Mouse (Mus musculus) regulatory T cell (primary cell): ENCODE results near the gene Mrpl45.

Experiments used
- in situ Hi-C: fragments of 300-600 bp; cut with MboI, MseI; formaldehyde crosslinking; loops from one replicate; pipeline ENCODE4 v1.15.1; 2025; ENCODE audit warnings: high pct_unique_total_duplicates

Mrpl45 gene

DNA sequence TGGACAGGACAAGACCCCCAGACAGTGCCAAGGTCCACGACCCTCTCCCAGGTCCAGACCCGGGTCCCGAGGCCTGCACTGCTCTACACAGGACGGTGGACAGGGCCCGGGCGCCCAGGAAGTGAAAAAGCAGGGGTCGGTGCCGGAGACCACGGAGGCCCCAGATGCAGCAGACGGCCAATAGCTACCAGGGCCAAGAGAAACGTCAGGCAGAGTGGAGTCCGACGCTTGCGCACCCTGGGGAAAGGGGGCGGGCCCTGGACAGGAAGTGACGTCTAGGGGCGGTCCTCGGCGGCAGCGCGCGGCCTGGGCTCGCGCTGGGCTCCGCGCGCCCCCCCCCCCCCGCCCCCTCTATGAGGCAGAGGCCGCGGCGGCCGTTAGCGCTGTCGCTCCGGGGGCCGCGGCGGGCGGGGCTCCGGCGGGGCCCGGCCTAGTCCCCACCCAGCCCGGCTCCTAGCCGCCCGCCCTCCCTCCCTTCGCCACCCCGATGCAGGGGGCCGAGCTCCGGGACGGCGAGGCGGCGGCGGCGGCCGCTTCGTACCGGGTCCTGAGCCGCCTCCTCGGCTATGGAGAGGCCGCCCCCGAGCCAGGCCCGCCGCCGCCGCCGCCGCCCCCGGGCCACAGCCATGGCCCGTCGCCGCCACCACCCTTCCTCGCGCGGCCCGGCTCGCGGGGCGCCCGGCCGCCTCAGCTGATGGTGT, 46.6 kb downstream of the Mrpl45 start, which contains the start of gene Socs7:
Gene Socs7 (plus strand): TSS at position 604 of the 701 bp plus-strand sequence.
- in situ Hi-C loops: loop anchor here (5.0 kb wide), 1 partner anchor 65 kb away; no protein-coding TSS in a partner anchor

GRCm38 (mm10) chr11:97362649-97362942, 47.1 kb downstream of the Mrpl45 start:
- in situ Hi-C loops: loop anchor here (5.0 kb wide), 1 partner anchor 65 kb away; no protein-coding TSS in a partner anchor

GRCm38 (mm10) chr11:97362943-97363643, 47.6 kb downstream of the Mrpl45 start:
- in situ Hi-C loops: loop anchor here (5.0 kb wide), 1 partner anchor 64 kb away; no protein-coding TSS in a partner anchor

GRCm38 (mm10) chr11:97363644-97363995, 48.1 kb downstream of the Mrpl45 start:
- in situ Hi-C loops: loop anchor here (5.0 kb wide), 1 partner anchor 64 kb away; no protein-coding TSS in a partner anchor

GRCm38 (mm10) chr11:97365556-97365955, 50.0 kb downstream of the Mrpl45 start:
- in situ Hi-C loops: no loop called here

DNA sequence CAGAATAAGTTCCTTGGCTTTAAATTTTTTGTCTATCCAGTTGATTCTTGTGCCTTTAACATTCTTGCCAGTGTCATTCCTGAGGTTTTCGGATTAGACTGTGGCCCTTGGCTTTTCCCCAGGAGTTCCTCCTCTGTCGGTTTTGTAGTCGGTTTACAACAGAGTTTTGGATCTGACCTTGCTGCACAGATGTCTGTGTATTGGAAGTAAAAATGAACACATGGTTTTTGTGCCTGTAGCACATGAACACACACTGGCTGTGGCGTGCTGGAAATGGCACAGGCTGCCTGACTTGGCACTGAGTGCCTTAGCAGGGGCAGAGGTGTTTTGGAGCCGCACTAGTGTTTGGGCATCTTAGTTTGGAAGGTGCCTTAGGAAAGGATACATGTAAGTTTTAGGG, 53.0 kb downstream of the Mrpl45 start:
- in situ Hi-C loops: no loop called here

DNA sequence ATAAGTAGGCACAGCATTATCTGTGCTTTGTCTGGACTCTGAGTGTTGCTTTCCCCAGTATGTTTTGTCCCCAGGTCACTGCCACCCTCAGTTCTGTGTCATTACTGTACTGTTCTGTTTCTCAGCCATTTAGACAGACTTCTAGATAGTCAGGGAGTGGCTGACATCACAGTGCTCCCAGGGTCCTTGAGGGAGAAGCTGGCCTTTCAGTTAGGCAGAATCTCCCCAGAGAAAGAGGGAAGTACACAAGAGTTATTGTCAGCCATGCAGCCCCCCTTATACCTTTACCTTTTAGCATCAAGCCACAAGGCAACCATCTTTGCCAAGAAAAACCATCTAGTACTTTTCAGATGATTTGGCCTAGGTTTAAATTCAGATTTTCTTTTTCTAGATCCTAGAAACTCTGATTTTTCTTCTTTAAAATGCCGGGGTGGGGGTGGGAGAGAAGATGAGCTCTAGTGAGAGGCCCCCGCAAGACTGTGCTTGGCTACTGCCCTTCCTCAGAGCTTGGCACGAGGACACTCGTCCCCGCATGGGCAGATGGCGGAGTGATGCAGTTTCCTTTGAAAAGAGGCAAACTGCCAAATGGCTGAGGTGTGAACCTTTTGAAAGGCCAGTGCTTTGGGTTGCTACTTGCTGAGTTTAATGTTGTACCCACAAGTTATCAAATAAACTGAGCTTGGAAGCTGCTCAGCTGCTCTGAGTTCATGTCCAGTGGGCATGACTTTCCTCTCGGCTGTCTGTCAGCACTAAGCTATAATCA, 55.0 kb downstream of the Mrpl45 start:
- in situ Hi-C loops: no loop called here

GRCm38 (mm10) chr11:97372159-97372864, 56.8 kb downstream of the Mrpl45 start:
- in situ Hi-C loops: no loop called here

DNA sequence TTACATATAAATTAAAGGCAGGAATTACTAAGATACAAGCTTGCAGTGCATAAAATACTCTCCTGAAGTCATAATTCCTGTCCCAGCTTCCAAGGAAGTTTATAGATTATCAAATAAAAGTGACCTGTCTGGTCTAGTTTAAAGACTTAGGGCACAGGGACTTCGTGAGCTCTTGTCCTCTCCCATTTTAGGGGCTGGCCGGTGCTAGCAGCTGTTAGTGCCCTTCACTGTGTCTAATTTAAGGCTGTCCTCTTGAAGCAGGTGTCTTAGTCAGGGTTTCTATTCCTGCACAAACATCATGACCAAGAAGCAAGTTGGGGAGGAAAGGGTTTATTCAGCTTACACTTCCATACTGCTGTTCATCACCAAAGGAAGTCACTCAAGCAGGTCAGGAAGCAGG, 57.9 kb downstream of the Mrpl45 start:
- in situ Hi-C loops: no loop called here
